Mouse (Mus musculus): ENCODE results near the gene Trak1.

Gene Trak1

GRCm38 (mm10) chr9:121395812-121396211, 98.5 kb downstream of the Trak1 start:
- no peak for DNase-seq (ENCODE audit: low spot score)

GRCm38 (mm10) chr9:121398100-121398760, 100.9 kb downstream of the Trak1 start:
- DNase-seq (ENCODE audit: low spot score), result no peak

- DNase-seq (ENCODE audit: low spot score), result no peak
Measured at GRCm38 (mm10) chr9:121398761-121399160, 101.5 kb downstream of the Trak1 start.

- no peak for DNase-seq (ENCODE audit: low spot score)
Measured at GRCm38 (mm10) chr9:121400608-121401007, 103.3 kb downstream of the Trak1 start.

GRCm38 (mm10) chr9:121403157-121403671, 105.9 kb downstream of the Trak1 start:
- DNase-seq (ENCODE audit: low spot score), result peak; percentile 50

GRCm38 (mm10) chr9:121403699-121404098, 106.4 kb downstream of the Trak1 start:
- DNase-seq (ENCODE audit: low spot score), result no peak

- no peak for DNase-seq (ENCODE audit: low spot score)
Measured at GRCm38 (mm10) chr9:121405088-121405681, 107.9 kb downstream of the Trak1 start.

- no peak for DNase-seq (ENCODE audit: low spot score)
Measured at GRCm38 (mm10) chr9:121405792-121406191, 108.5 kb downstream of the Trak1 start.

GRCm38 (mm10) chr9:121414237-121414636, 116.9 kb downstream of the Trak1 start:
- no peak for DNase-seq (ENCODE audit: low spot score)

GRCm38 (mm10) chr9:121415626-121416241, 118.4 kb downstream of the Trak1 start:
- DNase-seq (ENCODE audit: low spot score), result peak; percentile 78

- DNase-seq (ENCODE audit: low spot score), result no peak
Measured at GRCm38 (mm10) chr9:121416460-121416859, 119.2 kb downstream of the Trak1 start.

GRCm38 (mm10) chr9:121416872-121417637, 119.8 kb downstream of the Trak1 start:
- DNase-seq (ENCODE audit: low spot score), result no peak

- DNase-seq (ENCODE audit: low spot score), result no peak
Measured at GRCm38 (mm10) chr9:121419011-121419410, 121.7 kb downstream of the Trak1 start.

- DNase-seq (ENCODE audit: low spot score), result no peak
Measured at GRCm38 (mm10) chr9:121419573-121419972, 122.3 kb downstream of the Trak1 start.

GRCm38 (mm10) chr9:121420817-121421216, 123.5 kb downstream of the Trak1 start:
- no peak for DNase-seq (ENCODE audit: low spot score)

- DNase-seq (ENCODE audit: low spot score), result no peak
Measured at GRCm38 (mm10) chr9:121422402-121422801, 125.1 kb downstream of the Trak1 start.

- no peak for DNase-seq (ENCODE audit: low spot score)
Measured at GRCm38 (mm10) chr9:121423621-121424020, 126.3 kb downstream of the Trak1 start.

- no peak for DNase-seq (ENCODE audit: low spot score)
Measured at GRCm38 (mm10) chr9:121424281-121425164, 127.2 kb downstream of the Trak1 start.

GRCm38 (mm10) chr9:121426451-121426850, 129.1 kb downstream of the Trak1 start:
- DNase-seq (ENCODE audit: low spot score), result no peak

GRCm38 (mm10) chr9:121426902-121427301, 129.6 kb downstream of the Trak1 start:
- DNase-seq (ENCODE audit: low spot score), result no peak

GRCm38 (mm10) chr9:121429592-121429991, 132.3 kb downstream of the Trak1 start:
- no peak for DNase-seq (ENCODE audit: low spot score)

Data from ovary, adult 18-20 months (tissue).